In the genomic region with DNA sequence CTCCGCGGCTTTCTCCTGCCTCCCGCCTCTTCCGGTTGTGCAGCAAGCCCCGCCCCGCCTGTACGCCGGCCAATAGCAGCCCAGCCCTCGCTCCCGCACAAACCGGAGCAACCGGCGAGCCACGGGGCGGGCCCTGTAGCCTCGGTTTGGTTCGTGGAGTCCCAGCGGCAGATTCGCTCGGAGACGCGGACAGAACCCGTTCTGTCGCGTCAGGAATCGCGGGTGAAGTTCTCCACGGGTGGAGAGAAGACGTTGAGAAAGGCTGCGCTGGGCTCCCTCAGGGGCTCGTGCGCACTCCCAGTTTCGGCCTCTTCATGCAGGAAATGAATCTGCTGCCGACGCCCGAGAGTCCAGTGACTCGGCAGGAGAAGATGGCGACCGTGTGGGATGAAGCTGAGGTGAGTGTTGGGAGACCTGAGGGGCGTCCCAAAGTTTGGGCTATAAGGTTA, we compare ENCODE assay signal across 8 mouse cellular contexts. TPM values are rescaled to one million over a fixed set of nuclear protein-coding genes. Genes with fewer than 3 reads are reported as not detected.
DNase-seq lines count a peak whose midpoint lies in the region; ATAC-seq lines count a peak whose summit lies in the region.

A gene (plus strand): TSS at position 76 of the 449 bp plus-strand sequence.

- no peaks in the 10 kb centered on the region for H3K27me3 ChIP-seq in forebrain, embryonic 11.5 days (ENCODE audit: control insufficient read depth, insufficient read depth, low read length)
- no peaks in the 10 kb centered on the region for H3K27me3 ChIP-seq in heart, embryonic 16.5 days (ENCODE audit: control insufficient read depth, insufficient read depth, low read length)
- no peaks in the 10 kb centered on the region for H3K27me3 ChIP-seq in liver, embryonic 15.5 days
- H3K27me3 ChIP-seq in neural tube, embryonic 12.5 days (replicated peaks) = no peaks in the 10 kb centered on the region

- peak; percentile 99 for ATAC-seq in forebrain, embryonic 11.5 days (replicated peaks; ENCODE audit: low FRiP score)
- ATAC-seq in heart, embryonic 16.5 days (replicated peaks; ENCODE audit: extremely low read depth, insufficient read depth, low FRiP score) = peak; percentile 97
- ATAC-seq in liver, embryonic 15.5 days (ENCODE audit: insufficient read depth) = peak; percentile 99
- peak; percentile 98 for ATAC-seq in neural tube, embryonic 12.5 days (ENCODE audit: low FRiP score, low read depth)

- H3K9me3 ChIP-seq in forebrain, embryonic 11.5 days (ENCODE audit: control insufficient read depth, low read length) = no peaks in the 10 kb centered on the region
- no peaks in the 10 kb centered on the region for H3K9me3 ChIP-seq in heart, embryonic 16.5 days (replicated peaks; ENCODE audit: control insufficient read depth, low read length)
- H3K9me3 ChIP-seq in liver, embryonic 15.5 days (replicated peaks) = no peaks in the 10 kb centered on the region
- H3K9me3 ChIP-seq in neural tube, embryonic 12.5 days = no peaks in the 10 kb centered on the region

- peak within 1 kb of the TSS; percentile 67; the same call in 1 of the 2 replicates for H3K27ac ChIP-seq in forebrain, embryonic 11.5 days (ENCODE audit: low read depth, low read length)
- peak within 1 kb of the TSS; percentile 88 for H3K27ac ChIP-seq in heart, embryonic 16.5 days (ENCODE audit: low read length)
- H3K27ac ChIP-seq in liver, embryonic 15.5 days (replicated peaks) = peak within 1 kb of the TSS; percentile 82
- peak within 1 kb of the TSS; percentile 50; the same call in 1 of the 2 replicates for H3K27ac ChIP-seq in neural tube, embryonic 12.5 days

- under 1% methylated on average over 40 of the region's 40 CpGs for WGBS in forebrain, embryonic 11.5 days
- whole genome bisulfite sequencing in heart, embryonic 16.5 days = under 1% methylated on average over 40 of the region's 40 CpGs
- under 1% methylated on average over 40 of the region's 40 CpGs for WGBS in liver, embryonic 15.5 days (ENCODE audit: insufficient replicate concordance)
- under 1% methylated on average over 40 of the region's 40 CpGs for WGBS in neural tube, embryonic 12.5 days

- peak within 1 kb of the TSS; percentile 88 for H3K4me2 ChIP-seq in forebrain, embryonic 11.5 days (ENCODE audit: low read depth, low read length, severe bottlenecking)
- H3K4me2 ChIP-seq in heart, embryonic 16.5 days (ENCODE audit: low read depth, low read length) = peak within 1 kb of the TSS; percentile 96
- peak within 1 kb of the TSS; percentile 83 for H3K4me2 ChIP-seq in liver, embryonic 15.5 days
- peak within 1 kb of the TSS; percentile 91 for H3K4me2 ChIP-seq in neural tube, embryonic 12.5 days (replicated peaks)

- H3K9ac ChIP-seq in forebrain, embryonic 11.5 days (ENCODE audit: low read length) = peak within 1 kb of the TSS; percentile 88
- H3K9ac ChIP-seq in heart, embryonic 16.5 days (ENCODE audit: low read length) = peak within 1 kb of the TSS; percentile 90
- H3K9ac ChIP-seq in liver, embryonic 15.5 days = peak within 1 kb of the TSS; percentile 79
- peak within 1 kb of the TSS; percentile 82 for H3K9ac ChIP-seq in neural tube, embryonic 12.5 days

- peak; percentile 85 to 90 for DNase-seq in CD8-positive naive resting alpha-beta T cell, adult 2 months (ENCODE audit: low read depth in 2 of 2, low spot score in 2 of 2)
- DNase-seq in c-Kit-positive CD71-negative TER-119-negative erythroid progenitor cells, embryonic 14.5 days (ENCODE audit: low read depth) = peak; percentile 82
- DNase-seq in forebrain, embryonic 11.5 days (ENCODE audit: low spot score) = peak; percentile 96
- peak; percentile 97 to 99 for DNase-seq in kidney, postnatal 36 days
- DNase-seq in telencephalon, adult 2 months (ENCODE audit: low read depth, low spot score) = peak; percentile 90

- peak within 1 kb of the TSS; percentile 91 for H3K4me3 ChIP-seq in forebrain, embryonic 11.5 days (ENCODE audit: low read depth, low read length)
- peak within 1 kb of the TSS; percentile 95 for H3K4me3 ChIP-seq in heart, embryonic 16.5 days (ENCODE audit: low read length)
- H3K4me3 ChIP-seq in liver, embryonic 15.5 days (replicated peaks) = peak within 1 kb of the TSS; percentile 74
- peak within 1 kb of the TSS; percentile 82 for H3K4me3 ChIP-seq in neural tube, embryonic 12.5 days

- peaks cover 5% of the 10 kb centered on the region; the same call in 1 of the 2 replicates for H3K4me1 ChIP-seq in forebrain, embryonic 11.5 days (replicated peaks; ENCODE audit: control insufficient read depth, insufficient read depth, low read length)
- peaks cover 6% of the 10 kb centered on the region for H3K4me1 ChIP-seq in heart, embryonic 16.5 days (ENCODE audit: control insufficient read depth, insufficient read depth, low read length)
- peaks cover 28% of the 10 kb centered on the region for H3K4me1 ChIP-seq in liver, embryonic 15.5 days (replicated peaks)
- H3K4me1 ChIP-seq in neural tube, embryonic 12.5 days = peaks cover 13% of the 10 kb centered on the region

- H3K36me3 ChIP-seq in forebrain, embryonic 11.5 days (ENCODE audit: control insufficient read depth, insufficient read depth, low read length) = peaks cover 10% of the 10 kb centered on the region
- H3K36me3 ChIP-seq in heart, embryonic 16.5 days (ENCODE audit: control insufficient read depth, insufficient read depth) = peaks cover 32% of the 10 kb centered on the region
- peaks cover 42% of the 10 kb centered on the region for H3K36me3 ChIP-seq in liver, embryonic 15.5 days (replicated peaks)
- H3K36me3 ChIP-seq in neural tube, embryonic 12.5 days = peaks cover 36% of the 10 kb centered on the region

RNA-seq across cellular contexts. Expression of the gene that starts here (rescaled TPM):
- polyA plus RNA-seq in forebrain, embryonic 11.5 days (2014; fragmentation: Nextera tagmentation; extraction: Ambion mirVana) = 354 and 371 TPM in 2 replicates
- 239 and 255 TPM in 2 replicates for polyA plus RNA-seq in heart, embryonic 16.5 days (2015; fragmentation: Nextera tagmentation; extraction: Ambion mirVana)
- polyA plus RNA-seq in liver, embryonic 15.5 days (2015; fragmentation: Nextera tagmentation; extraction: Ambion mirVana) = 138 and 146 TPM in 2 replicates
- polyA plus RNA-seq in neural tube, embryonic 12.5 days (2016; fragmentation: Nextera tagmentation; extraction: Ambion mirVana) = 281 and 296 TPM in 2 replicates

Comparison
In these comparisons a context has a peak if more than half of its experiments do, and no peak if none do; other contexts are left out.
1. Peak in every context shown above with its lines: DNase-seq, ATAC-seq, H3K4me3 ChIP-seq and H3K27ac ChIP-seq.